Mouse (Mus musculus) ES-E14 (cell line): ENCODE measurements around the gene Bsn. TPM values are rescaled to one million over a fixed set of nuclear protein-coding genes. Genes with fewer than 3 reads are reported as not detected.

Experiments used
- DNase-seq: peaks from one replicate; pipeline ENCODE4 v3.0.0-alpha.2; 2013; ENCODE audit warnings: low read depth, low spot score
- H3K27ac ChIP-seq: 2 replicates; pipeline ENCODE4 v1.5.1; 2012; ENCODE audit warnings: low read depth, mild to moderate bottlenecking, low read length, moderate library complexity, mixed read lengths; ENCODE audit not compliant: poor library complexity, insufficient read depth, severe bottlenecking
- H3K36me3 ChIP-seq: 2 replicates; pipeline ENCODE4 v1.6.1; 2012; ENCODE audit warnings: mild to moderate bottlenecking, low read length, moderate library complexity, mixed read lengths; ENCODE audit not compliant: control insufficient read depth, poor library complexity, insufficient read depth, severe bottlenecking
- H3K4me1 ChIP-seq, 2 experiments: fragments of 150-350 bp in 1 of 2; sonication (generic) in 1 of 2; 2 replicates each; pipeline ENCODE4 v1.6.1; 2012; ENCODE audit warnings: low read length in 2 of 2, mild to moderate bottlenecking in 1 of 2, mixed read lengths in 1 of 2; ENCODE audit not compliant: control insufficient read depth in 2 of 2, insufficient read depth in 2 of 2, poor library complexity in 1 of 2
- H3K4me3 ChIP-seq, 2 experiments: fragments of 150-350 bp in 1 of 2; sonication (generic) in 1 of 2; 2 replicates each; pipeline ENCODE4 v1.5.1; 2012; ENCODE audit warnings: low read length in 2 of 2, low read depth in 1 of 2, mild to moderate bottlenecking in 1 of 2, mixed read lengths in 1 of 2; ENCODE audit not compliant: insufficient read depth in 1 of 2, poor library complexity in 1 of 2, severe bottlenecking in 1 of 2
- H3K9ac ChIP-seq: 2 replicates; pipeline ENCODE4 v1.6.1; 2012; ENCODE audit warnings: low read depth, mild to moderate bottlenecking, low read length, mixed read lengths; ENCODE audit not compliant: poor library complexity, insufficient read depth, severe bottlenecking
- H3K9me3 ChIP-seq: fragments of 150-350 bp; sonication (generic); 2 replicates; pipeline ENCODE4 v1.6.1; 2012; ENCODE audit warnings: low read depth, mild to moderate bottlenecking, low read length; ENCODE audit not compliant: control insufficient read depth, insufficient read depth
- CHD2 ChIP-seq: IDR thresholded peaks from 2 replicates; pipeline ENCODE4 v1.6.1; 2014; ENCODE audit warnings: mild to moderate bottlenecking, low read depth, low read length, inconsistent platforms
- HCFC1 ChIP-seq: IDR thresholded peaks from 2 replicates; pipeline ENCODE4 v1.6.1; 2012; ENCODE audit warnings: low read length, inconsistent platforms, borderline replicate concordance; ENCODE audit not compliant: insufficient read depth
- MAFK ChIP-seq: IDR thresholded peaks from 2 replicates; pipeline ENCODE4 v1.6.1; 2014; ENCODE audit warnings: mild to moderate bottlenecking, low read depth, low read length, inconsistent platforms; ENCODE audit not compliant: insufficient read depth
- ZC3H11A ChIP-seq: IDR thresholded peaks from 2 replicates; pipeline ENCODE4 v1.6.1; 2012; ENCODE audit warnings: low read depth, mild to moderate bottlenecking, inconsistent platforms, low read length, borderline replicate concordance
- ZNF384 ChIP-seq: IDR thresholded peaks from 2 replicates; pipeline ENCODE4 v1.6.1; 2012; ENCODE audit warnings: low read depth, low read length, inconsistent platforms
- in situ Hi-C, 2 experiments: fragments of 600-800 bp; cut with MboI; formaldehyde crosslinking; loops; one replicate each; pipeline ENCODE4 v1.15.1; 2025; ENCODE audit warnings: low sequenced_read_pairs in 2 of 2, inconsistent platforms in 1 of 2; ENCODE audit not compliant: unreplicated experiment in 2 of 2
- total RNA-seq: library from RNA; depleted of rRNA; stranded (reverse); fragments of 300-350 nt; gene quantifications from 2 replicates; pipeline ENCODE4 v1.2.3, GENCODE M21; 2012

Bsn gene
- total RNA-seq, 1 experiment = 0.45 TPM

- no peak for TF ChIP-seq MAFK
- no peak for TF ChIP-seq ZC3H11A
- no peak for TF ChIP-seq HCFC1
- TF ChIP-seq ZNF384 = no peak
- TF ChIP-seq CHD2 = no peak
- H3K36me3 ChIP-seq = no peaks in the 10 kb centered on the region
- no peak for DNase-seq
- no peak overlapping the region for H3K4me3 ChIP-seq
- in situ Hi-C loops = no loop called here
- no peak overlapping the region for H3K9ac ChIP-seq
- H3K27ac ChIP-seq = no peak overlapping the region
- no peaks in the 10 kb centered on the region for H3K9me3 ChIP-seq
- 0 out of 4 replicates have a peak, but pooled peaks cover 0 to 1% of the 10 kb centered on the region in 2 experiments for H3K4me1 ChIP-seq
These were observed 68.8 kb downstream of the Bsn start for GRCm38 (mm10) chr9:108121170-108121969.

- no peak overlapping the region for H3K4me3 ChIP-seq
- no peaks in the 10 kb centered on the region for H3K36me3 ChIP-seq
- no peaks in the 10 kb centered on the region for H3K9me3 ChIP-seq
- in situ Hi-C loops = no loop called here
- TF ChIP-seq ZNF384 (no peak), MAFK (no peak), HCFC1 (no peak), CHD2 (no peak), ZC3H11A (no peak)
- no peak overlapping the region for H3K27ac ChIP-seq
- H3K9ac ChIP-seq = no peak overlapping the region
- 0 out of 4 replicates have a peak, but pooled peaks cover 0 to 1% of the 10 kb centered on the region in 2 experiments for H3K4me1 ChIP-seq
- no peak for DNase-seq
These were observed 69.5 kb downstream of the Bsn start for GRCm38 (mm10) chr9:108120671-108121070.

- DNase-seq = no peak
- Histone ChIP-seq H3K9me3 (no peaks in the 10 kb centered on the region), H3K4me1 (peaks cover 0 to 7% of the 10 kb centered on the region in 2 experiments; a peak in 2 of 4 replicates), H3K9ac (no peak overlapping the region), H3K27ac (no peak overlapping the region; the same call in 1 of the 2 replicates), H3K36me3 (no peaks in the 10 kb centered on the region), H3K4me3 (no peak overlapping the region)
- no peak for TF ChIP-seq ZNF384
- no peak for TF ChIP-seq HCFC1
- TF ChIP-seq ZC3H11A = no peak
- no peak for TF ChIP-seq CHD2
- no peak for TF ChIP-seq MAFK
- in situ Hi-C loops = no loop called here
These were observed 70.2 kb downstream of the Bsn start for GRCm38 (mm10) chr9:108119891-108120411.

GRCm38 (mm10) chr9:108117143-108117542 is 73.0 kb downstream of the Bsn start:
- H3K4me1 ChIP-seq = peaks cover 0 to 9% of the 10 kb centered on the region in 2 experiments; a peak in 2 of 4 replicates
- H3K9me3 ChIP-seq = no peaks in the 10 kb centered on the region
- TF ChIP-seq CHD2 = no peak
- TF ChIP-seq ZC3H11A = no peak
- TF ChIP-seq HCFC1 = no peak
- TF ChIP-seq MAFK = no peak
- TF ChIP-seq ZNF384 = no peak
- in situ Hi-C loops = no loop called here
- no peak overlapping the region for H3K4me3 ChIP-seq
- no peaks in the 10 kb centered on the region for H3K36me3 ChIP-seq
- no peak overlapping the region for H3K9ac ChIP-seq
- DNase-seq = no peak
- no peak overlapping the region for H3K27ac ChIP-seq
